Mouse (Mus musculus) fat pad, adult 2 months (tissue): ENCODE data around the gene Prune1.

Experiments
- DNase-seq: peaks from one replicate; pipeline ENCODE4 v3.0.0-alpha.2; 2011; ENCODE audit warnings: low read depth, low spot score; ENCODE audit errors: extremely low read depth

Gene Prune1

DNA sequence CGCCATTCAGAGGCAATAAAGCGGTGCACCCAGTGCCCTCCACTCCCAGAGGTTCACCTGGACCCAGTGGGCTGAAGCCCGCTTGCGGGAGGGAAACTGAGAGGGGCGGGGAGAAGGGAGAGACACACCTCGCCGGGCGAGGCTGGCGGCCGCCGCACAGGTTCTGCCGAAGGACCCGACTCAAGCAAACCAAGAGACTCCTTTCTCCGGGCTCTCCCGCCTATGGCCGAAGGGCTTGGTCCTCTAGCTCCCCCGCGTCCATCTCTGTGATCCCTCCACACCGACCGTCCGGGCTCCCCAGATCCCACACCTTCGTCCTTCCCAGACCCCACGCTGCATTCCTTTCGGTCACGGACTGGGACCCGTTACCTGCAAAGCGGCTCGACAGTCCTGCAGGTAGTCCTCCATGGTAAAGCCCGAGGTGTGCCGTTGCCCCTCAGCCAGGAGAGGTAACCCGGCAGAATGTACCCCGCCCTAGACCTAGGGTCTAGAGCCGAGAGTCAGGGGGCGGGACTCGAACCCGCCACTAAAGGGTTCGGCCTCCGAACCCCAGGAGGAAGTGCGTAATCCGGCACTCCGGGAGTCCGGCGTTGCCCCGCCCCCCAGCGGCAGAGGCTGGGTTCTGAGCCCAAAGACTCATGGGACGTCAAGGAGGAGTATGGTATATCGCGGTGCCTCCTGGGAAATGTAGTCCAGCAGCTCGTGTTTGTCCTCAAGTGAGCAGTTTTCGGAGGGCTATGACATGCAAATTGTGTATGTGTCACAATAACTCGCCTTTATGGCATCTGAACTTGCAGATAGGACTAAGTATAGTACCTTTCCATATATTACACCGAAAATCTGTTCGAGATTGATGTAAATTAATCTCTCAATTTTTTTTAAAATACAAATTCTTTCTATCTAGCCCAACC is at the start of gene Prune1, which contains the start of gene Mindy1:
Gene Prune1 (minus strand): TSS at position 861 of the 911 bp plus-strand sequence.
Gene Mindy1 (plus strand): TSS at position 130 of the 911 bp plus-strand sequence.
- no peak for DNase-seq

DNA sequence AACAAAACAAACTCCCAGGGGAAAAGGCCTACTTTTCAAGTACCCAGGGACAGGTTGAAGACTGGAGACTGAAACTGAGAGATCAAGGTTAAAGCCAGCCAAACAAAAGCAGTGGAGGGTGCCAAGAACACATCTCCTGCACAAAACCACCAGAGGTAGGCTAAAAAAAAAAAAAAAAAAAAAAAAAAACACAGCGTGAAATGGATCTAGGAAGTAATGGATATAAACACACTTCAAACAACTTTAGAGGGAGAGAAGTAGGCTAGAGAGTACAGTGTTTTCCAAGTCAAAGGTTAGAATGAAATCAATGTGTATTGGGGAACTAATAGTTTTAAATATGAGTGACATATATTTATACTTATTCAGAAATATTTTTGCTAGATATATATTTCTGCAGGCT is 49.7 kb upstream of the Prune1 start:
- DNase-seq: no peak

DNA sequence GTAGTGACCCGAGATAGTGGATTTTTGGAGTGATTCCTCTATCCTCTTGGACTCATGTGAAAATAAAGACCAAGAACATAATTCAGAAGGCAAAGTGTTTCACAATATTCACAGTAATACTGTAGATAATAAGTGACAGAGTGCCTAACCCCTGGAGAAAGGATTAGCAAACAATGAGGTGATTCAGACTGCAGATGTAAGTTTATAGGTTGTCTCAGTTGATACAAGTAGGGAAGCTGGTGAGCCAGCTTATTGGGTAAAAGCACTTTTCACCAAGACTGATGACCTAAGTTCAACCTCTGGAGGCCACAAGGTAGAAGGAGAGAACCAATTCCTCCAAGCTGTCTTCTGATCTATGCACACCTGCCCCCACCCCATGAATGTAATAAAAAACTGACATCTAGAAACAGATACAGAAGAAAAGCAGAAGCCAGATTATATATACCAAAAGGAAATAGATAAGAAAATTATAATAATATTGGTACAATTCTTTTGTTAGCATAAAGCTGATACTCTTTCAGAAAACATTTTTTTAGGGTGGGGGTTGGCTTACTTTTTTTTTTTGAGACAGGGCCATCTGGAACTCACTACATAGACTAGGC is 47.0 kb upstream of the Prune1 start:
- DNase-seq: peak; percentile 92

- DNase-seq: no peak
Observed at GRCm38 (mm10) chr3:95324454-95325144, 42.7 kb upstream of the Prune1 start.

DNA sequence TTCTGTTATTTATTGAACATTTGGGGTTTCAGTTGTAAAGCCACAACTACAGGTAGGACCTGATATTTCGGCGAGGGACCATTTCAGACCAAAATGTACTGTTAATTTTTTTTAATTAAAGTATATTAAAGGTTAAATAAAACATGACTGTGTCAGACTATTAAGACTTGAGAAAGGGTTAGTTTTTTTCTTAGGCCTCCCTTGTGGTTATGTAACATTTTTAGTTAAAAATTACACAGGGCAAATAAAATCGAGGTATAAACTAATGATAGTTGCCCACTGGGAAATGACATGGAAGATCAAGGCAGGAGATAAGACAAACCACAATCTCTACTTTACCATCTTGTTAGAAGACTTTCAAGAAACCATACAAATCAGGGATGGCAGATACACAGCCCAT is 41.6 kb upstream of the Prune1 start:
- DNase-seq: no peak

GRCm38 (mm10) chr3:95319701-95320625 is 38.1 kb upstream of the Prune1 start:
- DNase-seq: no peak

- DNase-seq: no peak
Observed at GRCm38 (mm10) chr3:95319110-95319509, 37.2 kb upstream of the Prune1 start.

DNA sequence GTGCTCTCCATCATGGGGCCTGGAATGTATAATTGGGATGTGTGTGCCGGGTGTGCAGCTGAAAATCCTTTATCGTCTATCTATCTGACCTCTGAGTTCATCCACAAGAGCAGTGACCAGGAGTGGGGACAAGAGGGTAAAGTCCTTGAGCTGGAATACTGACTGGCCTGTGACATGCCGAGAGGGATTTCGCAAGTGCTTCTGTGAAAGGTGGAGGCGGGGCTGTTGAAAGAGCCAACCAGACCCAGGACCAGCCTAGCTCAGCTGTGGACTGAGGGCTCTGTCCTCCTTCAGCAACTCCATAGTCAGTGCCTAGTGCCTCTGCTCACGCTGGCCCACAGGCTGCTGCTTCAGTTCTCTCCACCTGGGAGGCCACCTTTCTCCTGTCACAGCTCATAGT is 36.7 kb upstream of the Prune1 start:
- no peak for DNase-seq

- DNase-seq: no peak
Observed at GRCm38 (mm10) chr3:95317414-95318080, 35.7 kb upstream of the Prune1 start.

DNA sequence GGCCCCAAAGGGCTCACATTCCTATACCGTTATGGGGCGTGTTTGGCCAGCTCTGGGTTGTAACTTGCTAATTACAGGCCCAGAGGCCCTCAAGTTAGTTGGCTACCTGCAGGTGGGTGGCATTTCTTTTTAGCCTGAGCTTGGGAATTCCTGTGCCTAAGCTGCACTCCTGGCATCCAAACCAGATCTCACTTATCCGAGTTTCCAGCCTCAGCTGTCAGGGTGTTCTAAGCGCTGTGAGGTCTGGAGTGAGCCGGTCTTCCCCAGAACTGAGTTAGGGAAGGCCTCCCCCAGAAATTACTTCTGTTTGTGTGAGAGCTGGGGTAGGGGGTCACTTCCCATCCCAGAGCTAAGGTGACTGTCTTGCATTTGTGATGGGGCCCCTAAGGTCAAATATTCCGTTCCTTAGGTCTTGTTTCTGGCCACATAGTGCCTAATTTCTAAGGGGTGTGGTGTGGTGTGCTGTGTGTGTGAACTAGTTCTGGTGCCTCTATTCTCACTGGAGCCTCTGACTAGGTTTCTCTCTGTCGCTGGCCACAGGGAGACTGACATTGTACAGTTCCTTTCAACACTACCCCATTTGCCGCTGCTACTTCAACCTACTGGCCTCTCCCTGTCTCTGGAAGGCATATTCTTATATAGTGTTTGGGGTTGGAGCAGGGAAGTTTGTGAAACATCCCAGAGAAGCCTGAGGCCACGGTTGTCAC is 34.1 kb upstream of the Prune1 start:
- no peak for DNase-seq

GRCm38 (mm10) chr3:95315094-95315843 is 33.4 kb upstream of the Prune1 start:
- no peak for DNase-seq

DNA sequence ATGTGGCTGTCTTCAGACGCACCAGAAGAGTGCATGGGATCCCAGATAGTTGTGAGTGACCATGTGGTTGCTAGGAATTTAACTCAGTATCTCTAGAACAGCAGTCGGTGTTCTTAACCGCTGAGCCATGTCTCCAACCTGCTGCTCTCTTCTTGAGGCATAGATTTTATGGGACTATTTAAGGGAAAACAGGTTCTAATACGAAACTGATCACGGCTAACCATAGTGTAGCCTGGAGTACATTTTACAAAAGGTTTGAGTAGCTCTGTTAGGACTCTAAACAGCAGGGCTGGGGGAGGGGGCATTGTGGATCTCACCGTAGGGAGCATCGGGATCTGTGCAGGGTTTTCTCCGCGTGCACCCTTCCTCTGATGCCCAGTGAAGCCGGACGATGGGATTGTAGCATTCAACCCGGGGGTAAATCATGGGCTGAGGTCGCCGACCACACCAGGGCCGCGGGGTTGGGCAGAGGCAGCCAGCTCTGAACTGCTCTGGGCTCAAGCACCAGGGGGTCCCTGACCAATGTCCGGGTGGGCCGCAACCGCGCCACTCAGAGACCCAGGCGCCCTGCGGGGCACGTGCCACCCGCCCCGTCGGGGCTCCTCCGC is 32.7 kb upstream of the Prune1 start, which contains the start of gene Cers2:
Gene Cers2 (plus strand): TSS at position 306 of the 608 bp plus-strand sequence.
- no peak for DNase-seq

- DNase-seq: no peak
Observed at GRCm38 (mm10) chr3:95314075-95314474, 32.2 kb upstream of the Prune1 start.

GRCm38 (mm10) chr3:95313476-95313875 is 31.6 kb upstream of the Prune1 start:
- DNase-seq: no peak

DNA sequence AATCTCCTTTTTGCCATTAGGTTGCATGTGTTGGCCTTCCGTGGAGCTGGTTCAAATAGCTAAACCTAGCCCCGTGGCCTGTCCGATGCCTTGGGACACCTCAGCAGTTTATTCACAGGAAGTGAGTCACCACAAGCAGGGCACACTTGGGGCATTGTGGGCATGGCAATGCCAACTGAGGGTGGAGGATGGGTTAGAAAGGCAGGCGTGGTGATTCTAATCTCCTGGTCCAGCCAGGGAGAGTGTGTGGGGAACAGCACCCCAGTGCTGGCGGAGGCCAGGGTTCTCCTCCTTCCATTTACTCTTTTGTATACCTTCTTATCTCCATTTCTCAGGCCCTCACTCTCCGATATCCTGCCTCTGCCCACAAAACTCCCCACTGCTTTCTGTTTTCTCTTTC is 30.7 kb upstream of the Prune1 start:
- no peak for DNase-seq

DNA sequence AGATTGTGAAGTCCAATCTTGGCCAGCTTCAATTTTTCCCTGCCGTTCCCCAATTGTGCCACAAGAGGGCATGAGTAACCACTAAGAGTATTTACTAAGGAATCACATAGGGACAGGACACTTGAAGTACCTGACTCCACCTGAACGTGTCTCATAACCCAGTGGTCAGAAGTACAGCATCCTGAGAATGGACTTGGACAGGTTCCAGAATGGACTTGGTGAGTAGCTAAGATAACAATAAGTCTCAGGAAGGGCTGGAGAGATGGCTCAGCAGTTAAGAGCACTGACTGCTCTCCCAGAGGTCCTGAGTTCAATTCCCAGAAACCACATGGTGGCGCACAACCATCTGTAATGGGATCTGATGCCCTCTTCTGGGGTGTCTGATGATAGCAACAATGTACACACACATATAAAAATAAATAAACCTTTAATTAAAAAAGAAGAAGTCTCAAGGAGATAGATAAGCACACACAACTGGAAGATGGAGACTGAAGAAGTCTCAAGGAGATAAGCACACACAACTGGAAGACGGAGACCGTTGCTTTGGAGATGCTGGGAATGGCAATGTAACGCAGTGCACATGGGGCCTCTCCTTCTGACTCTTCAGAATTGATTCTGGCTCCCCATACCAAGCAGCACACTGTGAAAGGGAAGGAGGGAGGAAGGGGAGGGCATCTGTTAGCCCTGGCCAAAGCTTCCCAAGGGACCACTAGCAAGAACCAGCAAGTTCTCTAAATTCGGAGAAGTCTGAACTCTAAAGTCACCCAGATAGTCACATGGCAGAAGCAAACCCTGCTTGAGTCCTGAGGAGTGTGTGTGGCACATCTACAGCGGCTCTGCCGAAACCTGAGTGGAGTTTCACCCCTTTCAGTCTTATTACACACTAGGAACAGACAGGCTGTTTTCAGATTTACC is 29.3 kb upstream of the Prune1 start:
- DNase-seq: no peak

GRCm38 (mm10) chr3:95310496-95310895 is 28.6 kb upstream of the Prune1 start:
- DNase-seq: no peak
